Mouse (Mus musculus) heart, postnatal 0 days (tissue): Measurements from ENCODE around the gene Stx5a.

ENCODE experiments used
- CTCF ChIP-seq: IDR thresholded peaks from 2 replicates; pipeline ENCODE4 v1.5.1; 2016; ENCODE audit warnings: antibody characterized with exemption, control low read depth, low read depth
- EP300 ChIP-seq: IDR thresholded peaks from 2 replicates; pipeline ENCODE4 v1.6.1; 2016; ENCODE audit warnings: antibody characterized with exemption, low read depth

- TF ChIP-seq EP300 (no peak), CTCF (0 out of 2 replicates have a peak, but pooled peaks have one; percentile 3)
These were observed 26.3 kb upstream of the Stx5a start for GRCm38 (mm10) chr19:8714653-8715481.
